Mouse (Mus musculus) left cerebral cortex, adult 18-20 months (tissue): ENCODE results near the gene D6Ertd527e. TPM values are rescaled to one million over a fixed set of nuclear protein-coding genes. Genes with fewer than 3 reads are reported as not detected.

Source experiments
- DNase-seq, 2 experiments: peaks; one replicate each; pipeline ENCODE4 v3.0.0; 2021 to 2022; ENCODE audit warnings: low spot score in 2 of 2, mixed read lengths in 1 of 2
- total RNA-seq, 2 experiments: library from RNA; stranded (reverse); gene quantifications; 2 replicates each; pipeline ENCODE4 v1.2.3; 2021

Gene D6Ertd527e
- total RNA-seq, 2 experiments from 2014 or later: not detected

GRCm38 (mm10) chr6:87150471-87150870, 45.9 kb downstream of the D6Ertd527e start:
- DNase-seq: no peak

- DNase-seq: no peak
Measured at GRCm38 (mm10) chr6:87151427-87151826, 46.9 kb downstream of the D6Ertd527e start.

- no peak for DNase-seq
Measured at GRCm38 (mm10) chr6:87152461-87153230, 48.1 kb downstream of the D6Ertd527e start.

DNA sequence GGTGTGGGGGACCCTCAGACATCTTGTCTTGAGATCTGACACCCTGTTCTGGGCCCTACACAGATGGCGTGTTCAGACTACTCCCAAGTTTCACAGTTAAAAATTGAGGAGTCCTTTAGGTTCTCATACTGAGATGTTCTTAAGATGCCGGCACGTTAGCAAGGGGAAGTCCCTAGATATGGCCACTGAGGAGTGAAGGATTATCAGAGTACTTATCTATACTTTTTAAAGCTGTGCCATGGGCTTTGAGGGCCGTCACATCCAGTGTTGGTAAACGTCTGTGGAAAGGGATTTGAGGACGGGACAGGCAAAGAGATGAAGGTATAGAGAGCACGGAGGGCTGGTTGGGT, 48.7 kb downstream of the D6Ertd527e start:
- no peak for DNase-seq

GRCm38 (mm10) chr6:87153836-87154235, 49.3 kb downstream of the D6Ertd527e start:
- DNase-seq: no peak

GRCm38 (mm10) chr6:87158062-87158623, 53.6 kb downstream of the D6Ertd527e start:
- no peak for DNase-seq

GRCm38 (mm10) chr6:87160196-87160595, 55.6 kb downstream of the D6Ertd527e start:
- no peak for DNase-seq

DNA sequence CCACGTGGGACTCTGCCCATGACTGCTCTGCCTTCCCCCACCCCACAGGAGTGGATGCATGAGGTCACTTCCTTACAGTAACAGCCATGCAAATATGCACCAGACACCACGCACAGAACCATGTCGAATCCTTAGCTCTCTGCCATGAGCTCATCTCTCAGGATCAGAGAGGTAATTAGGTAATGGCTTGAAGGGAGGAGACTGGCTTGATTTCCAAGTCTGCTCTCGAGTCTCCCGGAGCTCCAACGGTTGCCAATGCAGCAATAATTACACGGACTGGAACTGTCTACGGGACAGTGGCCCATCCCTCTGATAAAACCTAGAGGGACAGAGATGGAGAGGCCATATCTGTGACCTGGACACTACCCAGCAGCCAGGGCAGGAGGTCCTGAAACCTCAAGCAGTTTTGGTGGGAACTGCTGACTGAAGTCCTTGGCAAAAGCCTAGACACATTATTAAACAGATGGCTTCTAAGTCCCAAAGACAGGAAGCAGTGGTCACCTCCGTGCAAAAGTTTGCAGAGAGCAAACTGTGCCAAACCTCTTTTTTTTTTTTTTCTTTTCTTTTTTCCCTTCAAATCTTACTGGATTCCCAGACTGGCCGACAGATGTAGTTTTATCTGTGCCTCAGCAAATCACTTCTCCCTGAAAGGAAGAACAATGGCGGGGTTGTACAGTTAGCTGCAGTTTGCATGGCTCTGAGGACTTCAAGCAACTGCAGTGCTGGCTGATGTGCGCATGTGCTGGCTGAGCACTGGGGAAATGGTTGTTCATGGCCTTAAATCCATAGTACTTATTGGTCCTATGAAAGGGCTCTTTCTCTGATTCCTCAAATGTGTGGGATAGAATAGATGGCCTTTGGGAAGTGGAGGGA, 57.1 kb downstream of the D6Ertd527e start:
- no peak for DNase-seq

Other genes with a start within 250 kb of the D6Ertd527e start
- gene Nfu1, start 95.5 kb upstream of the D6Ertd527e start, total RNA-seq: 10 to 100 TPM; 56.8 to 63.7 TPM
- gene Gfpt1, start 61.9 kb upstream of the D6Ertd527e start, total RNA-seq: 10 to 100 TPM; 53.1 to 57.6 TPM
- gene Antxr1, start 231.1 kb downstream of the D6Ertd527e start, total RNA-seq: 10 to 100 TPM; 11.6 to 14.4 TPM
- not detected for gene Gkn1, start 246.2 kb downstream of the D6Ertd527e start, total RNA-seq